Mouse (Mus musculus): ENCODE measurements at regions not wholly inside any gene's neighbourhood (a gene's known extent, or its start where the extent isn't known, plus 50 kb on each side); places are given as distances from the start of the nearest gene placed in this dataset.

DNA sequence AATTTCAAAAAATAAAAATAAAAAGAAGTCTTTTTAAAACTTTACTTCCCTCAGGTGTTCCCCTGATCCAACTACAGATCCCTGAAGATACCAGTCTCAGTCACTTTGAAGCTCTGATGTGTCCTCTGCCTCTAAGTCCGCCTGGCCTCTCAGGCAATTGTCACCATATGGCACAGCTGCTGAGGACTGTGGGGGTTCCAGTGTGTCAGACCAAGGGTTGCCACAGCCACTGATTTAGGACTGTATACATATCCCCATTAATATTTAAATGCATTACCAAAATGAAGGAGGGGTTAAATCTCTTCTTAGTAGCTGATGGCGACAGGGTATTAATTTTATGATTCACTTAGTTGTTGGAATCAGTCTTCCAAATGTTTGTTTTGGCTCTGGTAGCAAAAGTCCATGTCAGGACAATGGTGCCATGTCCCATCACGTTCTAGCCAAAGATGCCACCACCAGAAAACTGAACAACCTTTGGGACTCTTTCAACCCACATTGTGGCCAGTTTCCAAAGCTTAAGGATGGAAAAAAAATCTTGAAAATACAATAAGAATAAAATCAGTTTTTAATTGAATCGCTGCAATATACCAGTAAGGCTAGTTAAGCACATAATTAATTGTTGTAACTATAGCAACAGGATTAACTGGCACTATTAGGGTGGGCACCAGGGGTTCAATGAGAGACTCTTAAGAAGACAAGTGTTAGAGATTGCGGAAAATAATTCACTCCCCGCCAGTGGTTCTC lies 62.5 kb downstream of the Arrdc4 start:
- in situ Hi-C loops (cut with MboI, MseI): loop anchor here in 1 of 2 experiments (10.0 kb wide), 1 partner anchor 878 kb away; no protein-coding TSS in a partner anchor

DNA sequence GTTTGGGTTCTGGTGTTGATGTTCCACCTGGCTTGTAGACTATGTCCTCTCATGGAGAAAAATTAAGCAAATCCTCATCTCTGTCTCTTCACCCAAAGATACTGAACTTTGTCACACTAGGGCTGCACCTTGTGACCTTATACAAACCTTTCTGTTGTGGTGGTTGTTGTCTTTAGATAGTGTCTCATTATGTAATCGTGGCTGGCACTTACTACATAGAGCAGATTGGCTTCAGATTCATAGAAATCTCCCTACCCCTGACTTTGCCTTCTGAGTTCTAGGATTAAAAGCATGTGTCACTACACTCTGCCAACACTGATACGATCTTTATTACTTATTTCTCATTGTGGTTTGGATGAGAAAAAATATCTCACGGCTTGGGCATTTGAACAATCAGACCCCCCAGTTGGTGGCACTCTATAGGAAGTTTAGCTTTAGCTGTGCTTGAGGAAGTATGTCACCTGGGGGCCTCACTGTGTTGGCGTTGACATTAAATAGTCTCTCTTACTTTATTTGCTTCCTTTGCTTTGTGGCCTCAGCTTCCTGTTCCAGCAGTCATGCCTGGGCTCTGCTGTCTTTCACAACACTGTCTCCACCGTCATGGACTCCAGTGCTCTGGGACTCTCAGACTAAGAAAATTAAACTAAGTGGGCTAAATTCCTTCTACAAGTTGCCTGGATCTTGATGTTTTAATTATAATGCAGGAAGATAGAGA lies 66.0 kb downstream of the Arrdc4 start:
- in situ Hi-C loops (cut with MboI, MseI): loop anchor here in 1 of 2 experiments (5.0 to 10.0 kb wide), 2 partner anchors 882 to 1539 kb away; no protein-coding TSS in a partner anchor

DNA sequence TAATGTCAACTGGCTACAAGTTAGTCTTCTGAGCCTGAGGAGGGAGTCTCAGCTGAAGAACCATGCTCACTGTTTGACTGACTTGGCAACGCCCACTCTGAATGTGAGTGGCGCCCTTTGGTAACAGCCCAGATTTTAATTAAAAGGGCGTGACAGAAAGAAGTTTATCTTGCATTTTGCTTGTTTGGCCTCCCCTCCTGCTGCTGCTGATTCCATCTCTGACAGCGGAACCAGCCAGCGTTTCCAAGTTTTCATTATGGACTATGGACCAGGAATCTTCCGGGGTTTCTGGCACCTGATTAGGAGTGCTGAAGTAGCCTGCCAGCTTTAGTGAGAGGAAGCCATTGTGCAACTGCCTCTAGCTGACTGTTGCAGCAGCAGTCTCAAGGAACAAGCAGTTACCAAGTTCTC lies 66.7 kb downstream of the Arrdc4 start:
- in situ Hi-C loops (cut with MboI, MseI): loop anchor here in 1 of 2 experiments (5.0 to 10.0 kb wide), 2 partner anchors 882 to 1540 kb away; no protein-coding TSS in a partner anchor

DNA sequence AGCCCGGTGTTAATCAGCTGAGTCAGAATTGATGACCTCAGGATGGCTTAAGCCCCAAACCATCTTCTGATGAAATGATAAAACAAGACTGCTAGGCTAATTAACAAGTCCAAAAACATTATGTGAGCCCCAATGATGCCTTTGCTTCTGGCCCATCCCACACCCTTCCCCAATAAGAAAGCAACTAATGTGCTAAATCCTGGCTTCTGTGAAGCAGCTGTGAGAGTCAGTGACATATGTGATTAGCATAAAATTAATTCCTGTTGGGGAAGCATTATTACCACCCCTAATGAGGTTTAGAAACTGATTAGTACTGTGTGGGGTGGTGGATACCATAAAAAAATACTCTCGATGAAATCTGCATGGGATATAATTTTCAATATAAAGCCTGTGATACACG lies 69.3 kb downstream of the Arrdc4 start:
- in situ Hi-C loops (cut with MboI, MseI): loop anchor here in 1 of 2 experiments (5.0 to 10.0 kb wide), 2 partner anchors 885 to 1543 kb away; no protein-coding TSS in a partner anchor

DNA sequence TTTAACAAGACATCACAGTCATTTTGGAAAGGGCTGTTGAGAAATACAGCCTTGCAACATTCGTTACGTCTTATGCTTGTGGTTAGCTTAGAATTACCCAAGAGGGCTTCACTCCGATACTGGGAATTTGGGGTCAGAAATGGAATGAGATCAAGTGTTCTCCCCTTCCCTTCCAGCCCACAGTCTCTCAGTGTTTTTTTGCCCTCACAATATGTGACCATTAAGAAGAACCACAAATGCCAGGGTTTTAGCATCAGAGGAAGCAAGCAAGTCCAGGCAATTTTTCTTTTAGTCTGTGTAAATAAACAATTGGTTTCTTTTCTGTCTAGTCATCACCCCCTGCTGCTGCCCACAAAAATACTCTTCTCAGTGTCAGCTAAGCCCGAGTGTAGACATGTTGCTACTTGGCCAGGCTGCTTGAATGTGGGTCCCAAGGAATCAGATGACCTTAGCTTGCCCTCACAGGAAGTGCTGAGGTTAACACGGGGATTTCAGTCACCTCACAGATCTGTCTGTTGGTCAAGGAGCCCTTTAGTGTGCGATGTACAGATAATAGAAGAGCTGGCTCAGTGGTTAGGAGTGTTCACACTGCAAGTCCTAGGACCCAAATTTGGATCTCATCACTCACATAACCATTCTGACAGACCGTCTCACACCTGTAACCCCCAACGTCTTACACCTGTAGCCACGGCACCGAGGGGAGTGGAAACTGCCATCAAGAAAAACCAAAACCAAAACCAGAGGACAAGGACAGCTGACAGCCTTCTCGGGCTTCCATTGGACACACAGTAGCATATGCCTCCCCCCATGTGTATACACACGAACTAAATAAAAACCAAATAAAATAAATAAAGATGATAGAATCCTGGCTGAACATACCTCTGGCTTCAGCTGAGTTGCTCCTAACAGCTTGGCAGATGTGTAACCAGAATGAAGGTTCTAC lies 81.0 kb downstream of the Arrdc4 start:
- in situ Hi-C loops (cut with MboI, MseI): no loop called here

DNA sequence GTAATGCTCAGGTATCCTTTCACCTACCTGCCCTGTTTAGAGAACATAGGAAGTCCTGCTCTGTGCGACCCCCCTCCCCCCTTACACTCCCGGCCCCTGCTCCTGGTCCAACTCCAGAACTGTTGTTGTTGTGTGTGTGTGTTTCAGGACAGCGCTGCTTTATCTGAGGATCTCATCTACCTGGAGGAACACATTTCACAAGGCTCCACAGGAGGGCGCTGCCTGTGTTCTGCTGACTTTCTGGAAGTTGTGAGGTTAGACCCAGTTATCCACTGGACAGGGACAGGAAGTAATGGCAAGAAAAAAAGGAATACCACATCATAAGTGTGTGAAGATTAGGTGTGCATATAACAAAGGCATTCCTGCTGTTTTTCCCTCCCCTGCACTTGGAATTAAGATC lies 81.8 kb downstream of the Arrdc4 start:
- in situ Hi-C loops (cut with MboI, MseI): no loop called here

- in situ Hi-C loops (cut with MboI, MseI): no loop called here
Measured at GRCm38 (mm10) chr7:68656354-68656753, 92.7 kb downstream of the Arrdc4 start.

- in situ Hi-C loops (cut with MboI, MseI): no loop called here
Measured at GRCm38 (mm10) chr7:68653534-68653933, 95.5 kb downstream of the Arrdc4 start.

DNA sequence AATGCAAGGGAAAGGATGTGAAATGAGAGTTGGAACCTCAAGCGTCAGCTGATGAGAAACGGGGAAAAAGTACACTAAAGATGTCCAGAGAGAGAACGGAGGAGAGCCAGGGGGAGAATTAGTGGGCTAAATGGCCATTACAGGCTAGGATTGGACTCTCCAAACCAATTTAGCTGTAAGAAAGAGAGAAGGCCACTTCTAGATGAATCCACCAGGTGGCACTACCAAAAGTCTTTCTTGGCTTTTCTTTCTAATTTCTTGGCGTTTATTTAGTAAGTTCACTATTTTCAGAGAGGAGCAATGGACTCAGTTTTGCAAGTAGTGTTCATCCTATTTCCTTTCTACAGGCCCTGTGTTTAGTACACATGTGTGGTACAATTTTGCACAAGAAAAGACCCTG lies 97.6 kb downstream of the Arrdc4 start:
- in situ Hi-C loops (cut with MboI, MseI): no loop called here

DNA sequence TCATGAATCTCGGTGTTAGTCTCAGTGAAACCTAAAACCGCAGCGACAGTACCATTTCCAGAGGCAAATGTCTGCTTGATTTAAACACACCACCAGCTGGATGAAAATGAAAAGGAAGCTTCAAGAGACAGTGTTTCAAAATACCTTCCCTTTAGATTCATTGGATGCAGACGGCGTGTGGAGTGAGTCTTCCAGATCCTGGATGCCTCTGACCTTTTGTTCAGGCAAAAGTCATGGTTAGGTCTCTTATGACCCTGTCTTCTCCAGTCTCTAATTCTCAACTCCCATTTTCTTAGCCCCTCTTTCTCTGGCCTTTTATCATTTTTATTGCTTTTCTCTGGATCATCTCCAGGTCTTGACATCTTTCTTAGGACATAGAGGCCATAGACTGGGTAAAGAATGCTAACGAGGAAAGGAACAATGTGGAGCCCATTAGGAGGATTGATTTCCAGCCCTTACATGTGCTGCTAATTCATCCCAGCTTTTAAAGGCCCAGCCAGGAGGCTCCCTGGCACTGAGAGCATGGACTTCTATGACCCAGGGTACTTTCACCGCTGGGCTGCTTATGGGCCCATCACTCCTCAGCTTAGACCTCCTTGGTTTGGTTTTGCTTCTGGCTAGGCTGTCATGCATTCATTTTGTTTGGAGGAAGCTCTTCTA lies 111.4 kb downstream of the Arrdc4 start:
- in situ Hi-C loops (cut with MboI, MseI): no loop called here

DNA sequence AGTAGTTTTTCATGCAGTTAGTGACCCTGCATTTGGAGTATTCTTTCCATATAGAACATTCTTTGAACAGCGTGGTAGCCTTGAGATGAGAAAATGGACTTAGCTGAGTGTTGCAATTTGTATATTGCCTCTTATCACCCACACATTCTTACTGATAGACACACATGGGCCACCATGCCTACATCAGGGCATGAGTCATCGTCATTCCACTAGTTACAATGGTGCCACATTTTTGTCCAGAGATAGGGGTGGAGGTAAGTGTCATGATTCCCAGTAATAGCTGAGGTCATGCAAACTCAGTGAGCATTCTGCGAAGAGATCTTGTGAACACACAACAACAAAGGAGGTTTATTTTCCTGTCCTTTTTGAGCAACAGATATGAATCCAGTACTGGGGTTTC lies 128.0 kb downstream of the Arrdc4 start:
- in situ Hi-C loops (cut with MboI, MseI): no loop called here

DNA sequence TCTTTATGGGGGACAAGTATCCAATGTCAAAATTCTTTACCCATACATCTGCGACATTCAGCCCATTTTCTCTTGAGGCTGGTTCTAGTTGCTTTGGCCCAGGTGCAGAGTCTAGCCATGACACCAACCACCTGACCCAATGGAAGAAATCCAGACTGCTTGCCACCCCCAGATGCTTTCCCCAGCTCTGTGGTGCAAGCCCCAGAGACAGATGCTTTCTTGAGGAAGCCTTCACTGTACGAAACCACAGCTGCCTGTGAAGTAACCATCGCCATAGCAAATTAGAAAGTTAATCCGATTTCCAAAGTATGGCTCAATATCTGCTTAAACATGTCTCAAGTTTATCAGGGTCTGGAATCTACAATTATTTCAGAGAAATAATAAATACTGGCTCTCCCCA lies 138.5 kb downstream of the Arrdc4 start:
- in situ Hi-C loops (cut with MboI, MseI): no loop called here

DNA sequence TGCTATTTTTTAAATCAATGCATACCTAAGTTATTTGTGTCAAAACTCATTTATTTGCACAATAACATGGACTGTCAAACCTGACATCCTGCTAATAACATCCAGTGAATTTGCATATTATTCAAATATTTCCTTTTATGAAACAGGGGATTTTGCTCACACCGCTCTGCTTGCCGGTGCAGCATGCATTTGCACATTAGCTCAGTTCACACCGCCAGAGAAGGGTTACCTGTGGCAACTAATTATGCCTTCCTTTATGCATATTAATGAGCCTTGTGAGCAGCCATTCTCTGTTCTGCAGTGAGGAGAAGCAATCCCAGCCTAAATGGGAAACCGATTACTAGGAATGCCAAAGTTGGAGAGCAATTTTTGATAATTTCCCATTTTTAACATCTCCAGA lies 141.9 kb downstream of the Arrdc4 start:
- in situ Hi-C loops (cut with MboI, MseI): no loop called here

- in situ Hi-C loops (cut with MboI, MseI): no loop called here
Measured at GRCm38 (mm10) chr7:68606278-68606677, 142.8 kb downstream of the Arrdc4 start.

DNA sequence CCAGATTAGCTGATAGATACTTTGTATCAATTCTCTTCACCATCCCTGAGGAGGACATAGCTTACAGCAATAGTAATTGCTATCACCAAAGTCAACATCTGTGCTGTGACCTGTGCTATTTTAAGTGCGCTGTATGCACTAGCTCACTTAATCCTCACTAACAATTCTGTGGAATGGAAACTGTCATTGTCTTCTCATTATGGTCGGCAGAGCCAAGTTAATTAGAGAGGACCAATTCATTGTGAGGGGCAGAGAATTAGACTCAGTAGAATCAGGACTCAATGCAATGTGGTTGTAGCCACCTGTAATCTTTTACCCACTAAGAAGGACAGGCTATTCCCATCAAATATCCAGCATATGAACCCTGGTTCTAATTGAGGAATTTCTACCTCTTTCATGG lies 145.3 kb downstream of the Arrdc4 start:
- in situ Hi-C loops (cut with MboI, MseI): no loop called here

DNA sequence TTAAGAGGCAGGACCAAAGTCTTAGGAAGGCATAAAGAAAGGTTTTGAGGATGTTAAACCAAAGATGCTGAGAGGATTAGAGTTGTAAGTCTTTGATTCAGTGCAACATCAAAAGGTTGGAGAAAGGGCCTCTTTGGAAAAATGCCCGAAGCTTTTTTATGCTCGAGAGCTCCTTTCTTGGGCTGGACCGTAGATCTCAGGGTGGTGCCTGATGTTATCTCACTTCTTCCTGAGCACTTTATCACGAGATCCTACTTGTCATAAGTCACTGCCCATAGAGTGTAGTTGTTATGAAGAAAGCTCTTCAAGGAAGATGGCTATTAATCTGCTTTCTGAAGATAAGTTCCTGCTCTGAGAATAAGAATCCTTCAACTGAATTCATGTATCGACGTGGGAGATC lies 147.0 kb downstream of the Arrdc4 start:
- in situ Hi-C loops (cut with MboI, MseI): no loop called here

GRCm38 (mm10) chr7:68594017-68594386 lies 155.0 kb downstream of the Arrdc4 start:
- in situ Hi-C loops (cut with MboI, MseI): no loop called here

GRCm38 (mm10) chr7:68593344-68594016 lies 155.6 kb downstream of the Arrdc4 start:
- in situ Hi-C loops (cut with MboI, MseI): no loop called here

DNA sequence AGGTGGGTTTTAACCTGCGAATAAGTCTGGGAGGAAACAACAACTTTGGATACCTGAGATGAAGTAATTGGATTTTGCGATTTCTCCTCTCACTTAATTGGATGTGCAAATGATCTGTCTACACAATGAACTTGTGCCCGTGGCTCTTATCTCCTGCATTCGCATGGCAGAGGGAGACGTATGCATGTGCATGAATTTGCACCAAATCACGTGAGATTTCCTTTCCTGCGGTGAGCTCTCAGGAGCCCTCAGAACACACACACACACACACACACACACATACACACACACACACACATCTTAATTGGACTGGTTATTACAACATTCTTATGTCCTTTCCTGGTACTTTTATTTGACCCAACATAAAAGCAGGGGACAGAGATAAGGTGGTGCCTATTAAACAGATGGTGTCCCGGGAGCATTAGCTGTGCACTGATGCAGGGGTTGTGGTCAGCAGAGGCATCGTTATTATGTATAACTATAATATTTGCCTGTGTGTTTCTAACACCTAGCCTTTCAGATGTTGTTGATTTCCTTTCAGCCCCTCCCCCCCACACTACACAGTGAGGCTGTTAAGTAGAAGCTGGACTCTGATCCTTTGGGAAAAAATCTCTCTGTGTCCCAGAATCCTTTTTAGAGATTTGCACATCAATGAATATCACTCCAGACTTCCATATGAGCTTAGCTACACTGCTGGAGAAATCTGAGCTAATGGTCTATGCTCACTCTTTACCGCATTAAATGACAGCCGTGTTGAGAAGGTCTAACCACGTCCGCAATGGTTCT lies 166.3 kb downstream of the Arrdc4 start:
- in situ Hi-C loops (cut with MboI, MseI): loop anchor here (5.0 kb wide), 1 partner anchor 240 kb away; no protein-coding TSS in a partner anchor

DNA sequence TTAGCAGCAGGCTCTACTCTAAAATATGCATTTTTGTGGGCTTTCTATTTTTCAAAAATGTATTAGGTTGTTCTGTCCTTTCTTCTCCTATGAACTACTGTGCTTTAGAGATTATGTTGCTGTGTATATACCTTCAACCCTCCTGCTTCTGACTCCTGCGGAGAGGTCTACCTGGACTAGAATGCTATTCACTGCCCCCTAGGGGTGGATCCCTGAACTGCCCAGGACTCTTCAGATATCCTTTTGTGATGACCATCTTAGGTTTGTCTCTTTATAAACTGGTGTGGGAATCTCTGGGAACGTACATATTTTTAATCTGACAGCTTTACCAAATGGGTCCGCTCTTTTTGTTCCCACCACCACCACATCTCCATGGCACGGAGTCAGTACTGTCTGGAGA lies 168.4 kb downstream of the Arrdc4 start:
- in situ Hi-C loops (cut with MboI, MseI): loop anchor here (5.0 kb wide), 1 partner anchor 242 kb away; no protein-coding TSS in a partner anchor

All from T-helper 17 cell (primary cell).